Mouse (Mus musculus) hindbrain, embryonic 11.5 days (tissue): Measurements from ENCODE around the gene Ampd3. TPM values are rescaled to one million over a fixed set of nuclear protein-coding genes. Genes with fewer than 3 reads are reported as not detected.

Experiments
- ATAC-seq: fragments of 200-750 bp; cut with Nextera tagmentation; 2 replicates; pipeline ENCODE4 v1.8.0; 2017; ENCODE audit warnings: mild to moderate bottlenecking, moderate TSS enrichment, moderate library complexity; ENCODE audit not compliant: low FRiP score
- DNase-seq: peaks from one replicate; pipeline ENCODE4 v3.0.0-alpha.2; 2015; ENCODE audit warnings: low spot score
- H3K27ac ChIP-seq: fragments of 300-500 bp; sonication (generic); 2 replicates; pipeline ENCODE4 v1.5.1; 2014; ENCODE audit warnings: mild to moderate bottlenecking, low read depth, low read length
- H3K27me3 ChIP-seq: fragments of 300-500 bp; sonication (generic); 2 replicates; pipeline ENCODE4 v1.6.1; 2014; ENCODE audit warnings: mild to moderate bottlenecking, low read length, moderate library complexity, mixed read lengths; ENCODE audit not compliant: control insufficient read depth, insufficient read depth
- H3K36me3 ChIP-seq: fragments of 300-500 bp; sonication (generic); 2 replicates; pipeline ENCODE4 v1.6.1; 2014; ENCODE audit warnings: mild to moderate bottlenecking, low read length, moderate library complexity, mixed read lengths; ENCODE audit not compliant: control insufficient read depth, insufficient read depth
- H3K4me1 ChIP-seq: fragments of 300-500 bp; sonication (generic); replicated peaks from 2 replicates; pipeline ENCODE4 v1.6.1; 2014; ENCODE audit warnings: low read length, mixed read lengths; ENCODE audit not compliant: control insufficient read depth, insufficient read depth
- H3K4me2 ChIP-seq: fragments of 300-500 bp; sonication (generic); replicated peaks from 2 replicates; pipeline ENCODE4 v1.6.1; 2014; ENCODE audit warnings: mild to moderate bottlenecking, low read depth, low read length
- H3K4me3 ChIP-seq: fragments of 300-500 bp; sonication (generic); 2 replicates; pipeline ENCODE4 v1.5.1; 2014; ENCODE audit warnings: low read depth, low read length
- H3K9ac ChIP-seq: fragments of 300-500 bp; sonication (generic); 2 replicates; pipeline ENCODE4 v1.6.1; 2014; ENCODE audit warnings: low read depth, low read length
- H3K9me3 ChIP-seq: fragments of 300-500 bp; sonication (generic); 2 replicates; pipeline ENCODE4 v1.6.1; 2016; ENCODE audit warnings: low read length; ENCODE audit not compliant: control insufficient read depth
- WGBS: fragments of 180-500 bp; shearing (Covaris S2); extraction: QIAGEN DNeasy Blood & Tissue Kit; methylation state at CpG from one replicate; pipeline ENCODE4 v1.1.7; 2014; 5-methylcytosine and 5-hydroxymethylcytosine counted together
- polyA plus RNA-seq: library from polyadenylated mRNA; unstranded; fragments of >200 nt; fragmentation: Nextera tagmentation; extraction: Ambion mirVana; gene quantifications from 2 replicates; pipeline ENCODE4 v1.2.1, GENCODE M21; 2014

Ampd3 gene
- polyA plus RNA-seq, 1 experiment from 2014 or later = 1.3 TPM

DNA sequence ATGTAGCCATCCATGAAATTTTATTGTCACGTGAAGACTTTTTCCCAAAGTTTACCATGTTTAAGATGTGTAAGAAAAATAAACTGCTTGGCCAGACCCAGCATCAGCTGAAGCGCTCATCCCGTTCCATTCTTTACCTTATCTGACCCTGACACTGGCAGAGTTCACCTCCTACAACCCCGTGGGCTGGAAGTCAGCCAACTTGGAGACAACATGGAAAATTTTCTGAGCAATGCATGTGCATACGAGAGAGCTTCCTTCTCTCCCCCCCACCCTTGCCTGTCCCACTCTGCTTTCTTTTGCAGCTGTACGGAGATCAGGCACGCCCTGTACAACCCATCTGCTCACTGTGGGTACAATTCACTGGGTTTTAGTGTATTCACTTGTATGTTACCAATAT, 14.1 kb downstream of the Ampd3 start:
- ATAC-seq = no peak
- WGBS = 78% methylated on average over 7 of the region's 7 CpGs
- H3K4me1 ChIP-seq = no peaks in the 10 kb centered on the region

DNA sequence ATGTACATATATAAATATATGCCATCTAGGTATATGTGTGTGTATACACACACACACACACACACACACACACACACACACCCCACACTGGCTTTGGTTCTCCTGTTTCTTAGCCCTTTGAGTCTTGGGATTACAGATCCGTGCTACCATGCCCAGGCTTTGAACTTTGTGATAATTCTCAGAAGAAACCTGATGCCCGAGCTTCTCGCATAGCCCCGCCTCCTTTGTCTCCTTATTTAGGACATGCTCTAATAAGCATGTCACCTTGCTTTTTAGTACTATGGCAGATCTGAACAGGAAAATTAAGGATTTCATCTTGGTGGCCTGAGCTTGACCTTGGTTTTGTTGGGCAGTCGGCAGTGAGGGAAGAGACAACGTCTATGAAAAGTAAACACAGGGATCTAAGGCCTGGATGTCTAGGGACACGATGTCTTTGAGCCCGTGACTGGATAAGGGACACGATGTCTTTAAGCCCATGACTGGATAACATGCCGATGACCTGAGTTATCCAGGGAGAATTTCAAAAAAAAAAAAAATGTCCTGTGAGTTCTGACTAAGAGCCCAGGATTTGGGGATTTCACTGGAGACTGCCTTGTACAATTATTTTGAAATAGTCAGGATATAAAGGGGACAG, 15.0 kb downstream of the Ampd3 start:
- Histone ChIP-seq H3K9me3 (no peaks in the 10 kb centered on the region), H3K4me2 (no peak overlapping the region), H3K4me1 (no peaks in the 10 kb centered on the region), H3K27ac (no peak overlapping the region), H3K9ac (no peak overlapping the region), H3K27me3 (no peaks in the 10 kb centered on the region), H3K36me3 (no peaks in the 10 kb centered on the region), H3K4me3 (no peak overlapping the region)
- DNase-seq = no peak
- ATAC-seq = no peak
- 50% methylated on average over 10 of the region's 10 CpGs for WGBS

More for the DNA sequence above, 14.1 kb downstream of the Ampd3 start:
- no peak overlapping the region for H3K27ac ChIP-seq
- H3K9me3 ChIP-seq = no peaks in the 10 kb centered on the region
- no peak overlapping the region for H3K9ac ChIP-seq
- DNase-seq = no peak
- no peak overlapping the region for H3K4me3 ChIP-seq
- no peak overlapping the region for H3K4me2 ChIP-seq
- no peaks in the 10 kb centered on the region for H3K27me3 ChIP-seq
- no peaks in the 10 kb centered on the region for H3K36me3 ChIP-seq

DNA sequence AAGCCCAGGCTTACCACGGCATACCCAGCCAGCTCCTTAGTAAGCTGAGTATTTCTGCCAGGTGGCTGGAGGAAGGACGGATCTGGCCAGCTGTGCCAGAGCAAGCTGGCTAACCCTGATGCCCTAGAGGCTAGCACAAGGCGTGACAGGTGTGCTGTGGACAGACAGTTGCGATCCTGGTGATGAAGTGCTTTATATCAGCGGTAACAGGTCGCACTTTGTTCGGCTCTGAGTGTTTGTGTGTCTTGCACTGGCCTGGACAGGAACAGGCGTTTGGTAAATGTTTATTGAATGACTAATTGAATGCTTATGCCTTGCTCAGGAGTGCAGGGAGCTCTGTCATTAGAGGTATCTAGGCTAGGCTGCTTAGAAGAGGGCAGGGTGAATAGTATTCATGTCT, 17.0 kb downstream of the Ampd3 start:
- no peak overlapping the region for H3K4me3 ChIP-seq
- 72% methylated on average over 8 of the region's 8 CpGs for WGBS
- no peaks in the 10 kb centered on the region for H3K36me3 ChIP-seq
- no peaks in the 10 kb centered on the region for H3K9me3 ChIP-seq
- no peak overlapping the region for H3K4me2 ChIP-seq
- ATAC-seq (no peak), DNase-seq (no peak)
- H3K27ac ChIP-seq = no peak overlapping the region
- H3K4me1 ChIP-seq = no peaks in the 10 kb centered on the region
- no peaks in the 10 kb centered on the region for H3K27me3 ChIP-seq
- H3K9ac ChIP-seq = no peak overlapping the region

DNA sequence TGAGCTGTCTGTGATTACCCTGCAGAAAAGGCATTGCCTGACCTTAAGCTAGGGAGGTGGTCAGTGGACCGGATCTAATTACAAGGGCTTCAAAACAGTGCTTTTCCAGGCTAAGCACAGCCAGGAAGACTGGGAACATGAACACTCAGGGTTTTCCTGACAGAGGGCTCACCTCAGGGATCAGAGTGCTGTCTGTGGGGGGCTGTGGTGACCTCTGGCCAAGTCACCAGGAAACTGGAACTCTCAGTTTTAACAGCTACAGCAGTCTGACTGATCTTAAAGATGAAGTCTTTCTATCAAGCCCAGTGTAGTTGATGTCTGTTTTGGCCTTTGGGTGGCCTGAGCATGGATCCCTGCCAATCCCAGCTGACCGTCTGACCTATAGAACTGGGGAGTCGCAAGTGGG, 17.7 kb downstream of the Ampd3 start:
- Histone ChIP-seq H3K27me3 (no peaks in the 10 kb centered on the region), H3K36me3 (no peaks in the 10 kb centered on the region), H3K4me1 (no peaks in the 10 kb centered on the region), H3K9me3 (no peaks in the 10 kb centered on the region), H3K27ac (no peak overlapping the region), H3K4me2 (no peak overlapping the region), H3K9ac (no peak overlapping the region), H3K4me3 (no peak overlapping the region)
- DNase-seq (no peak), ATAC-seq (no peak)
- WGBS = 56% methylated on average over 3 of the region's 3 CpGs

DNA sequence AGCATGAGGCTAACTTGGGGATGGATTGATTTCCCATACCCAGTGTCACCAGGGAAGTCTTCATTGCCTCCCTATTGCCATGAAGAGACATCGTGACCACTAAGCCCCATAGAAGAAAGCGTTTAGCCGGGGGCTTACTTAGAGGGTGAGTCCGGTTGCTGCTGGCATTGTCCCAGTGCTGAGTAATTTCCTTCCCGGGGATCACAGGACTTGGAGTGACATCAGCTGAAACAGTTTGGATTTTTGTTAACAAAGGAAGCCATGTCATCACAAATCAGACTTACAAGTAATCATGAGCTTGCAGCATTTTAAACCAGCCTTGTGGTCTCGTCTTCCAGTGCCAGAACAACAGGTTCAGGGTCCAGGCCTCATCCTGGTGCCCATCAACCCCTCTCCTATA, 19.3 kb downstream of the Ampd3 start:
- no peak overlapping the region for H3K4me3 ChIP-seq
- DNase-seq = no peak
- H3K4me1 ChIP-seq = no peaks in the 10 kb centered on the region
- no peak overlapping the region for H3K27ac ChIP-seq
- 90% methylated on average over 6 of the region's 6 CpGs for WGBS
- no peaks in the 10 kb centered on the region for H3K27me3 ChIP-seq
- no peak for ATAC-seq
- H3K36me3 ChIP-seq = no peaks in the 10 kb centered on the region
- H3K9me3 ChIP-seq = no peaks in the 10 kb centered on the region
- no peak overlapping the region for H3K9ac ChIP-seq
- no peak overlapping the region for H3K4me2 ChIP-seq

DNA sequence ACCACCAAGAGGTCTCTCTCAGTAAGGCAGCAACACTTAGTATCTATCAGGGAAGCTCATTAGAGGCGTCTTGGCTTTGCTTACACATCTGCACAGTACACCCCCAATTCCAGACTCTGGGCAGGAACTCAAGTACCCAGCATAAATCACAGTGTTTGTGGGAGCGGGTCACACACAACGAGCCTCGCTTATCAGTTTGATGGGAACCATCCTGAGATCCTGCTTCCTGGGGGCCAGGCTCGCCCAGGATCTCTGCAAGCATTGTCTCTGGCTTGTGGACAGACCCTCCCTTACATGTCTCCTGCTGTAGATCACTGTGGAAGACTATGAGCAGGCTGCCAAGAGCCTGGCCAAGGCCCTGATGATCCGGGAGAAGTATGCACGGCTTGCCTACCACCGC, 22.9 kb downstream of the Ampd3 start:
- ATAC-seq (no peak), DNase-seq (no peak)
- Histone ChIP-seq H3K4me3 (no peak overlapping the region), H3K9me3 (no peaks in the 10 kb centered on the region), H3K36me3 (no peaks in the 10 kb centered on the region), H3K9ac (no peak overlapping the region), H3K27ac (no peak overlapping the region), H3K27me3 (no peaks in the 10 kb centered on the region), H3K4me2 (no peak overlapping the region), H3K4me1 (no peaks in the 10 kb centered on the region)
- WGBS = 93% methylated on average over 8 of the region's 8 CpGs

DNA sequence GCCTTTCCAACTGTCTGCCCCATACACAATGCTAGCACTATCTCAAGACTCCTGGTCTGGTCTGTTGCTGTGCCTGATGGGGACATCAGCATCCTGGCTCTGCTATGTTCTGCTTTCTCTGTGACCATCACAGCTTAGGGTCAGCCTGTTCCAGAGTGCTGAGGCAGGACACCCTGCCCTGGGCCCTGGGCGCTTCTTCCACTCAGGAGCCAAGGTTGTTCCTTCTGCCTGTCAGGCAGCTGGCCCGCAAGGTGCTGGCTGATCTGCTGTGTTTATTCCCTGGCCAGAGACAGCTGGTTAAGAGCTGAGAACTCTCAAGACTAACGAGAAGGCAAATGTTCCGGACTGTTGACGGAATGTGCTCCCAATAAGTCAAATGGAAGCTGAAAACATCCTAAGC, 24.2 kb downstream of the Ampd3 start:
- no peak overlapping the region for H3K4me2 ChIP-seq
- no peak overlapping the region for H3K9ac ChIP-seq
- H3K9me3 ChIP-seq = no peaks in the 10 kb centered on the region
- no peaks in the 10 kb centered on the region for H3K27me3 ChIP-seq
- H3K36me3 ChIP-seq = no peaks in the 10 kb centered on the region
- no peak overlapping the region for H3K27ac ChIP-seq
- DNase-seq = no peak
- H3K4me3 ChIP-seq = no peak overlapping the region
- WGBS = 93% methylated on average over 5 of the region's 5 CpGs
- no peak for ATAC-seq
- no peaks in the 10 kb centered on the region for H3K4me1 ChIP-seq

DNA sequence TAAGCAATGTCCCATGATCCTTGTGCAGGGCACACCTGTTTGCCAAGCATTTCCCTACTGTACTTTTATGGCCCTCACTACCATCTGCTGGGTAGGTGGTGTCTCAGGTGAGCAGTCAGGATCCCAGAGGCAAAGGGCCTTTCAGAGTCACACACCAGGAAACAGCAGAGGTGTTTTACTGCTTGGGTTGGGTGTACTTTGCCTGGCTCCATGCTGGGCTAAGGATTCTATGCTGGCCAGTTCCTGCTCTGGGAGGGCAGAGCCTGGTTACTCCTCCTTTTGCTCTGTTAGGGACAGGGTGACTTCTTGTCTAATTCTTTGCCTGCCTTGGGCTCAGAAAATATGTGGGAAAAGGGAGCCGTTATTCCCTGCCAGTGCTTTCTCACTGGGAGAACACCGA, 24.8 kb downstream of the Ampd3 start:
- Histone ChIP-seq H3K4me3 (no peak overlapping the region), H3K4me1 (no peaks in the 10 kb centered on the region), H3K9me3 (no peaks in the 10 kb centered on the region), H3K4me2 (no peak overlapping the region), H3K27me3 (no peaks in the 10 kb centered on the region), H3K27ac (no peak overlapping the region), H3K36me3 (no peaks in the 10 kb centered on the region), H3K9ac (no peak overlapping the region)
- ATAC-seq = no peak
- DNase-seq = no peak
- WGBS = 93% methylated on average over 2 of the region's 2 CpGs

DNA sequence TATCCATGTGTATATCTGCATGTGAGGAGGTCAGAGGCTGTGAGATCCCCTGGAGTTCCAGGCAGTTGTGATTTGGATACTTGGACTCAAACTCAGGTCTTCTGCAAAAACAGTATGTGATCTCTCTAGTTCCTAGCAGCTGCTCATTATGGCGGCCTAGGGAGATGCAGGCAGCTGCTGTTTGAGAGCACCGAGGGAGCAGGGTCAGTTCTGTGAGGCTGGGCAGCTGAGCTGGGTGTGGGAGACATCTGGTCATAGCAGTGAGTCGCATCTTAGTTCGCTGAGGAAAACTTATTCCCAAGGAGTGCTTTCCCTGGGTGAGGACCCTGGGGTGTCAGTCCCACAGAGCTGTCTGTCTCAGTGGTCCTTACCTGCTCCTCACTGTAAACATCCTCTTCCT, 26.7 kb downstream of the Ampd3 start:
- ATAC-seq (no peak), DNase-seq (no peak)
- no peak overlapping the region for H3K27ac ChIP-seq
- no peak overlapping the region for H3K4me3 ChIP-seq
- no peaks in the 10 kb centered on the region for H3K4me1 ChIP-seq
- no peak overlapping the region for H3K4me2 ChIP-seq
- no peak overlapping the region for H3K9ac ChIP-seq
- no peaks in the 10 kb centered on the region for H3K36me3 ChIP-seq
- no peaks in the 10 kb centered on the region for H3K9me3 ChIP-seq
- H3K27me3 ChIP-seq = no peaks in the 10 kb centered on the region
- WGBS = 73% methylated on average over 4 of the region's 4 CpGs
